Mouse (Mus musculus): ENCODE measurements around the gene Pafah1b2. TPM values are rescaled to one million over a fixed set of nuclear protein-coding genes. Genes with fewer than 3 reads are reported as not detected.

Gene Pafah1b2
- polyA plus RNA-seq (2012), result 154 and 210 TPM in 2 replicates

DNA sequence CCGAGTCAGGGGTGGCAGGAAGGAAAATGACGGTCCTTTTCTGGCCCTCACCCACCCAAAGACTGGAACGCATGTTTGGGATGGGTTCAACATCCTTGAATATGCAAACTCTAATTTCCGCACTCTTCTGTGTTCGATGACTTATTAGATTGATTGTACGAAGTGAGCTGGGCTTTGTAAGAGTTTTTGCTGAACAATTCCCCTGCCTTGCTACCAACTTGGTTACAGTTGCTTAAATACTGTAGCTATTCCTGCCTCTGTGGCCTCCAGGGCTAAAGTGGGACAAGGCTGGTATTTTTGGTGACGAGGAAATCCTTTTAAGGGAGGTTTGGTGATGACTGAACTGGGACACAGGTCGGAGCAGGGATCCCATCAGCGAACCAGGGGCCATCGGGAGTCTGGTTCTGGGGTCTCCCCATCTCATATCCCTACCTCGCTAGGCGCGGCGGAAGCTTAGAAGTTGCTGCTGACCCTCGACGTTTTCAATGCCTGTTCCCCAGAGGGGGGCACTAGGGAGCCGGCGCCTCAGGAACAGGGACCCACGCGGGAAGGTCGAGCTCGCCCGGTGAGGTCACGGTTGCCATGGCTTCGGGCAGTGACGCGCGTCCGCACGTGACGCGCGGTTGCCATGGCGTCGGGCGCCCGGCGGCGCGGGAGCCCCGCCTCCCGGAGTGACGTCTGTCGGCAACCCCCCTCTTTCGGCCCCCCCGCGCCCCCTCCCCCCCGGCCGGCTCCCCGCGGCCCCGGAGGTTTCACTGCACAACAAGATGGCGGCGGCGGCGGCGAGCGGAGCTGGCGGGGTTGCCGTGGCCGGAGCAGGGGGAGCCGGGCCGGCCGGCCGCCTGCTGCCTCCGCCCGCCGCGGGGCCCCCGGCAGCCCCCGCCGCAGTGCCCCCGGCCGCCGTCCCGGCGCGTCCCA, at the start of gene Pafah1b2, which contains the start of gene Sik3:
Gene Pafah1b2, minus strand, starts transcription at position 600 of the 918 bp plus-strand sequence.
Gene Sik3, plus strand, starts transcription at position 730 of the 918 bp plus-strand sequence.
- TF ChIP-seq GATA1 (IDR thresholded peaks at IDR 0.05; ENCODE audit: low read length), result no peak

DNA sequence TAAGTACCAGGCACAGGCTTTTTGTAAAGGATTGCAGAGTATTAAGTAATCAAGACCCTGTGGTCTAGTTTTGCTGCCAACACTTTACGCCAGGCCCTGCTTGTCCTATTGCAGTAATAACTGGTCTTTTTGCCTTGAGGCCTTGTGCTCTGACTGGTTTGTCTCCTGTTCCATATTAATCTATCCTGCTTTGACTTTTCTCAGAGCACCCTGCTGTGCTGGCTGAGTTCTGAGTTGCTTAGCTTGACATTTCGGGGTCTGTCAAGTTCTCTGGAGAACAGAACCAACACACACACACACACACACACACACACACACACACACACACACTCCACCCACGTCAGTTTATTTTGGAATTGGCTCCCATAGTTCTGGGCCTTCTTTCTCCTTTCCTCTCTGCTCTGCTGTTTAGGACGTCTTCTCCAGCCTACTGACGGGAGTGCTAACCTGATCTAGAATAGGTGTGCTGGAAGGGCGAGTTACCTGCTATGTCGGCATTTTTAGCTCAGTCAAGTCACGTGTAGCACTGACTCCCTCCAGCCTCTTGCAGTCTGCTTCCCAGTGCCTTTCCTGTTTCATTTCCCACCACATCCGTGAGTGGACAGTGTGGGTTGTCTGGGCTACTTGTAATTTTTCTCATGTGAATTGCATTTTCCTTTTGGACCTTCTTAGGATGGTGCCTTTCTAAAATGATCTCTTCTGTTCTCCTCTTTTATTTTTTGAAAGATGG, 49.4 kb upstream of the Pafah1b2 start:
- no peak for TF ChIP-seq GATA1 (IDR thresholded peaks at IDR 0.05; ENCODE audit: low read length)

DNA sequence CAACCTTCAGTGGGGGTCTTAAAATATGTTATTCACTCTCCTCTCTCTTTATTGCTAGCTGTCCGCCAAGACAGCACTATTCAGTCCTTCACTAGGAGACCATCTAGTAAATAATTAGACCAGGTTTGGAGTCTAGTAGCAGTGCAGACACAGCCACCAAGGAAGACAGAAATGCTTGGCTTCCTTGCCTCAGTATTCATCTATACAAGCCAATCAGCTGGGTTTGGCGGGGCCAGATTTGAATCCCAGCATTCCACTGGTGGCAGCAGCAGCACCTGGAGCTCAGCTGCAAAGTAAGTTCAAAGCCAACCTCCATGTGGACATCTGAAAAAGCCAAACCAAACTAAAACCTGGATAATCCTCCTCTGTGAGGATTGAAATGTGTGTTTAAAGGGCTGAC, 47.8 kb upstream of the Pafah1b2 start:
- TF ChIP-seq GATA1 (IDR thresholded peaks at IDR 0.05; ENCODE audit: low read length), result no peak

DNA sequence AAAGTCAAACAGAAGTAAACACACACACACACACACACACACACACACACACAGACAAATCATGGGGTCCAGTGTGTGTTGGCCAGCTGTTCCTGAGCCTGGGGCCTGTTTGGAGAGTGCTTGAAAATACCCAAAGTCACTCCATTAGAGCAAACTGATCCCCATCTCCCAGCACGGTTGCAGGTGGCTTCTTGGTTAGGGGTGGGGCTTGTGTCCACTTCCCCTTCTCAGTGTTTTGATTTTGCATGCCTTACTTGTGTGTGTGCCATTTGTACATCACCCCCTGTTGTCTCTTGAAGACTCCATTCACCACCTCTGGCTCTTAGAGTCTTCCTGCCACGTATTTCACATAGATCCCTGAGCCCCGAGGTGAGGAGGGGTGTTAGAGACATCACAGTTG, 45.6 kb upstream of the Pafah1b2 start:
- TF ChIP-seq GATA1 (IDR thresholded peaks at IDR 0.05; ENCODE audit: low read length), result no peak

DNA sequence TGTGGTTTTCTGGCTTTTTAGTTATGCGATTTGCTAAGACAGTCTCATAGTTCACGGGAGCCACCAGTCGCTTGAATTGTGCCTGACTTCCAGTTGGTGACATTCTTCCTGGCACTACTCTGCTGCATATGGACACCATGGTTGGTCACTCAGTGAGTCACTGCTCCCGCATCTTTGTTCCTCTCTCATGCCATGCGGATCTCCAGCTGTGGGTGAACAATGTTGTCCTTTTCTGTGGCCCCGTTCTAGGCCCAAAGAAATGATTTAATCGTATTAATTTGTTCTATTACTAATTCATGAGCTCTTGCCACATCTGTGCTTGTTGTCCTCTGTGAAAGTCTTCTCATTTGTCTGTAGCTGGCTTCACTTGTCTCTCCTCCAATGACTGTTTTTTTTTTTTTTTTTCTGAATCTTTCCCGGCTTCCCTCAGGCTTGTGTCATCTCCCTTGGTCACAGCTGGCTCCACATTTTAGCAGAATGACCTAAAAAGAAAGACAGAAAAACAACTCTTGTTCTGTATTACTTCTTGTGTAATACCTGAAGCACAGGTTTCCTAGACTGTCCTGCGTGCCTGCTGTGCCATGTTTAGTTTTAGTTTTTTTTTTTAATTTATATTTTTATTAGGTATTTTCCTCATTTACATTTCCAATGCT, 40.6 kb upstream of the Pafah1b2 start:
- TF ChIP-seq GATA1 (IDR thresholded peaks at IDR 0.05; ENCODE audit: low read length), result no peak

DNA sequence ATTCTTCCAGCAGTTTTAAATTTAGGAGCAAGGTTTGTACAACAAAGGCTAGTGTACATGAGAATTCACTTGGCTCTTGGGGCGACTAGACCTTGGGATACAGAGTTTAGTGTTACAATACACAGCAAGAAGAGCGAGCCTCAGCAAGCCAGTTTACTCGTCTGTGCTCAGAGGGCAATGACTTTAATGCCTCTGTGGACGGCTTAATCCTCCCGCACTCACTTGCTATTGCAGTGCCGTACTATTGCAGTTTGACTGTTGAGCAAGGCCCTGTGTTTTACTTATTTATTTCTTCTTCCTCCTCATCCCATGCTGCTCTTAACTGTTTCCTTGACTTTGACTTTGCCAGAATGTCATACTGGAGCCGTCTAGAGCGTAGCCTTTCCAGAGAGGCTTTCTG, 37.7 kb upstream of the Pafah1b2 start:
- no peak for TF ChIP-seq GATA1 (IDR thresholded peaks at IDR 0.05; ENCODE audit: low read length)

DNA sequence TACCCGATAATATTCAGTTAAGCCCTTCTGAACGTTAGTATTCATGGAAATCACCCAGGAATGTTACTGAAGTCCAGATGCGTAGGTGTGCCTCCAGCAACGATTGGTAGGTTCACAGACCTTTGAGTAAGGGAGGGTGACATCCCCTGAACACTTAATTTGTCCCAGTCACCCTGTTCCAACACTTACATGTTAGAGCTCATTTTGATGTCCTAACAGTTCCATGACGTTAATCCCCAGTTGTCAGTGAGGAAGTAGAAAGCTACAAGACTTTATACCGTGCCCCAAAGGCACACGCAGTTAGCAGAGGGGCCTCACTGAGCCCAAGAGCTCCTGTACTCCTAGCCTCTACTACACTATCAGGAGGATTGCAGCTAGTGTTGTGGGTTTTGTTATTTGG, 37.0 kb upstream of the Pafah1b2 start:
- TF ChIP-seq GATA1 (IDR thresholded peaks at IDR 0.05; ENCODE audit: low read length), result no peak

DNA sequence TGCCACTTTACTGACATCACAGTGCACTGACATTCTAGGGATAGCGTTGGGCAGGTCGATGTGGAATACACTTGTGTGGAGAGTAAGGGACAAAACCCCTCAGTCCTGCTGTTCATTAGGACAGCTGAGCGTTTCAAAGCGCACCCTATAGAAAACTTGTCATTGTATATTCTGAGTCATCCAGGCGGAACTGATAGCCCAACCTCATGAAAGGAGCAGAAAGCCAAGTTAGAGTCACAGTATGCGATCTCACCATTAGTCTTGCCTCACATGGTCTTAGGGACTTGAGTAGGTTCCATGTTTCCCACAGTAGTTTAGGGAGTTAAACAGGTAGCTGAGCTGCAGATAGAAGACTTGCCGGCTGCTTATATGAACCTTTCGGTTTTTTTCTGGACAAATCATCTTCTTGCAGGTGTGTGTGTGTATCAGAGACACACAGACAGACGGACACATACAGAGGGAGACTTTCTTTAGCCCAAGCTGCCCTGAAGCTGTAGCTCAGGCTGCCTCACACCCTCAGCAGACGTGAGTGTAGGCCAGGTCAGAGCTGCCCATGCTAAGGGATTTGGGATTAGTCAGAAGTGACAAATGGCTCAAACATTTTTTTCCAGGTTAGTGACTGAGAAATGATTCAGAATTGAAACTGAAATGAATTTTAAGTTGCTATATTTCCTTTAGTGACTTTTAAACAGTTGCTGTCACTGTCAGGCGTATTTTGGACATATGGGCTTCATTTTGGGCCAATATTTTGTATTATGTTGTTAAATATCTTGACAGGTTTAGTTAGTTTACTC, 34.4 kb upstream of the Pafah1b2 start:
- TF ChIP-seq GATA1 (IDR thresholded peaks at IDR 0.05; ENCODE audit: low read length), result no peak

DNA sequence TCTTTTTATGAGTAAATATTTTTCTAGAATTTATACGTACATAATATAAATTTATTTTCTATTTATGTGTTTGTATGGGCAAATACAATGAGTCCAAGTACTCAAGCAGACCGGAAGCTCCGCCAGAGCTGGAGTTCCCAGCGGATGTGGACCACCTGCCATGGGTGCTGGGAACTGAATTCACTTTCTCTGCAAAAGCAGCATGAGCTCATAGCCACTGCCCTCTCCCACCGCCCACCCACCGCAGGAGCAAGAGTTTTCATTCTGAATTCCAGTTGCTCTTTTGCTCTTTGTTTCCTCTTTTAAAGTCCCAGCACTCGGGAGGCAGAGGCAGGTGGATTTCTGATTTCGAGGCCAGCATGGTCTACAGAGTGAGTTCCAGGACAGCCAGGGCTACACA, 31.1 kb upstream of the Pafah1b2 start:
- no peak for TF ChIP-seq GATA1 (IDR thresholded peaks at IDR 0.05; ENCODE audit: low read length)

DNA sequence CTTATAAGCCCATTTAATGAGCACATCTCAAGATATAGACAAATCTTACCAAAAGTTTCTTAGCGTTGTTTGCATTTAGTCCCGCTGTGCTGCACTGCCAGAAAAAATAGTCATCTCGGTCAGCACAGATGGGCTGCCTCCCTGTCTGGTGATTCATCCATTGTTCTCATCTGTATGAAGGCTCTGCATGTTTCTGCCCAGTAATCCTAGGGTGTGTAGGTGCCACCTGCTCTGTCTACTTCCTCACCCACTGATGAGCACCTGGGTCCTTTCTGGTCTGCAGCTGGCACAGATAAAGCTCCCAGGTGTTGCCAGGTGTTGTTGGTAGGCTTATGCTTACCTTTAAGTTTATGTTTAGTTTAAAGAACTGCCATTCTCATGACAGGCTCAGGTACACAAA, 29.9 kb upstream of the Pafah1b2 start:
- TF ChIP-seq GATA1 (IDR thresholded peaks at IDR 0.05; ENCODE audit: low read length), result no peak

DNA sequence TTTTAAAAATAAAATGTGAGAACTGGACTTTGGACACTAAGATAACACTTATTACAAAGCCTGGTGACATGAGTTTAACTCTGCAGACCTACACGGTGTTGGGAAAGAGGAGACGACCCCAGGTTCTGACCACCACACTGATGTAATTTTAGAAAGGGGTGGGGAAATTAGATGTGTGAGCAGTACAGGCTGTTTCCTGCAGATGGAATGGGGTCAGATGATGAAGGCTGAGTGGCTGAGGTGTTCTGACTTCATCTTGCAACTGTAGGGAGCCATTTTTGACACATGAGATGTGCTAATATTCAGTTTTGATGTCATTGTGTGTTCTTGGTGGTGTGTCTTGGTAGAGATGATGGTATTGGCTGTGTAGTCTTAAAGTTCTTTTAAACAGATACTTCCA, 28.7 kb upstream of the Pafah1b2 start:
- TF ChIP-seq GATA1 (IDR thresholded peaks at IDR 0.05; ENCODE audit: low read length), result no peak

DNA sequence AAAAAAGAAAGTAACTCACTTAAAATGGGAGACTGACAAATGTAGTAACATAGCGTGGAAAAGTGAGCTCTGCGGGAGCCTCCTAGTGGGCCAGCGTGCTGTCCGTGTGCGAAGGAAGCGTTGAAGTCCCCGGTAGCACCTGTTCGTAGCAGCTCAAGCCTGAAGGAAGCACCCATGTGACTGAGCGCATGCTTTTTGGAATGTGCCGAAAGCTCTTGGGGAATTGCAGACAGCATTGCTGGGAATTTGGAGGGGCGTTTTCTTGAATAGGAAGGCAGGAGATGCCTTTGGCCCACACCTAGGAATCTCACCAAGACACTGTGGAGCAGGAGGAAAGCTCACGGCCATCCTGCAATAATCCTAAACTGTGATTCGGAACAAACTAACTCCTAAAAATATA, 26.3 kb upstream of the Pafah1b2 start:
- no peak for TF ChIP-seq GATA1 (IDR thresholded peaks at IDR 0.05; ENCODE audit: low read length)

DNA sequence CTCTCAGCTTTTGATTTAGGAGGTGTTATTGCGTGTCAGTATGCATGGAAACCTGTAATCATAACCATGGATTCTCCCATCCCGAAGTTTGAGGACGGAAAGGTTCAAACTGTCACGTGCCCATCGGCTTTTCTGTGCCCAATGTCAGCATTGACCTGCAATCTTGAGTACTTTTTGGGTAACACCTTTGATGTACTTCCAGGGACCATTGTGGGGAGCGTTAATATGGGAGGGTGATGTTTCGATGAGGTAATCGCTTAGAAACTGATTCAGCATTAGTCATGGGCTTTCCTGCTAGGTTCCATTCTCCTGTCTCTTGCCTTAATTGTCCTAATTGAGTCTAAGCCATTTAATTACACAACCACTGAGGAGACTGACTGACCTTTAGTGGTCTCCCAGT, 24.4 kb upstream of the Pafah1b2 start:
- no peak for TF ChIP-seq GATA1 (IDR thresholded peaks at IDR 0.05; ENCODE audit: low read length)

DNA sequence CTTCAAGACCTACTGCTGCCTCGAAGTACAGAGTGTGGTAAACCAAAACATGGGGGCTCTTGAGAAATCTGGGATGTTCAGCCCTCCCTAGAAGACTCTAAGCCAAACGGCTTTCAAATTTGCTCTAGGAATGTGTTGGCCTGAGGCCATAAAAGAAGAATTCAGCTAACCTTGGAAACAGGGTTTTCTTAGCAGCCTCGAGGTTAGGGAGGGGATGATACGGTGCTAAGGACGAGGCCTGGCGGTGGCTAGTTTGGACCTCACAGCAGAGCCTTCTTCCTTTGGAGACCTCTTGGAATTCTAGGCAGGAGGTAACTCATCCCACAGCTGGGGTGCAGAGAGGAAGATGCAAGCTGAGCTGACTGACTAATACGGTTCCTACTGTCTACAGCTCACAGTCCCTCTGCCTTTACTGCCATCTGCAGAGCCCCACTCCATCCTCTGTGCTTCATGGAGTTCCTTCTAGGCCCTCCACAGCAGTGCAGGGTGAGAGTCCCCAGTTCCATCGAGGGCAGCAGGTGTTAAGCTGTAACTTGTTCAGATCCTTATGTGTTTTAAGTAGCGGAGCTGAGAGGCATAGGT, 22.9 kb upstream of the Pafah1b2 start:
- TF ChIP-seq GATA1 (IDR thresholded peaks at IDR 0.05; ENCODE audit: low read length), result no peak

DNA sequence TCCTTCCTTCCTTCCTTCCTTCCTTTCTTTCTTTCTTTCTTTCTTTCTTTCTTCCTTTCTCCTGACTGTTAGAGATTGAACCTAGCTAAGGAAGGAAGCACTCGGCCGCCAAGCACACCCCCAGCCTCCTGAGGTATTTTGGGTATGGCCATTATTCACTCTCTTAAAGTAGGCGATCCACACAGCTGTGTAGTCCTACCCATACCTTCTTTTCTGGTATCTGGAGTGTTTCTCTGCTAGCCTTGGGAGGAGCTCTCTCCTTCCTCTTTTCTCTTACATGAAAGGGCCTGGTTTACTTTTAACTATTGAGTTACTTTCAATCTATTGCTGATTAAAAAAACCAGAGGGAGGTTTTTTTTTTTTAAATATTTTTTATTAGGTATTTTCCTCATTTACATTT, 21.4 kb upstream of the Pafah1b2 start:
- TF ChIP-seq GATA1 (IDR thresholded peaks at IDR 0.05; ENCODE audit: low read length), result no peak

All from G1E-ER4 (cell line).